Mouse (Mus musculus) lung, embryonic 16.5 days (tissue): ENCODE results near the gene Thnsl2. TPM values are rescaled to one million over a fixed set of nuclear protein-coding genes. Genes with fewer than 3 reads are reported as not detected.

Source experiments
- ATAC-seq: fragments of 200-750 bp; cut with Nextera tagmentation; 2 replicates; pipeline ENCODE4 v1.8.0; 2017; ENCODE audit warnings: low read depth, mild to moderate bottlenecking, moderate library complexity
- H3K27ac ChIP-seq: fragments of 300-500 bp; sonication (generic); 2 replicates; pipeline ENCODE4 v1.5.1; 2014; ENCODE audit warnings: mild to moderate bottlenecking, control low read depth, low read length
- H3K27me3 ChIP-seq: fragments of 300-500 bp; sonication (generic); 2 replicates; pipeline ENCODE4 v1.6.1; 2014; ENCODE audit warnings: low read depth, low read length, mixed read lengths; ENCODE audit not compliant: control insufficient read depth, insufficient read depth
- H3K36me3 ChIP-seq: fragments of 300-500 bp; sonication (generic); 2 replicates; pipeline ENCODE4 v1.6.1; 2014; ENCODE audit warnings: low read length; ENCODE audit not compliant: control insufficient read depth, insufficient read depth
- H3K4me1 ChIP-seq: fragments of 300-500 bp; sonication (generic); replicated peaks from 2 replicates; pipeline ENCODE4 v1.6.1; 2014; ENCODE audit warnings: low read length, mixed read lengths; ENCODE audit not compliant: control insufficient read depth, insufficient read depth
- H3K4me2 ChIP-seq: fragments of 300-500 bp; sonication (generic); 2 replicates; pipeline ENCODE4 v1.6.1; 2014; ENCODE audit warnings: low read depth, low read length, control low read depth
- H3K4me3 ChIP-seq: fragments of 300-500 bp; sonication (generic); 2 replicates; pipeline ENCODE4 v1.5.1; 2014; ENCODE audit warnings: mild to moderate bottlenecking, low read length, control low read depth
- H3K9ac ChIP-seq: fragments of 300-500 bp; sonication (generic); 2 replicates; pipeline ENCODE4 v1.6.1; 2014; ENCODE audit warnings: low read length, control low read depth
- H3K9me3 ChIP-seq: fragments of 300-500 bp; sonication (generic); 2 replicates; pipeline ENCODE4 v1.6.1; 2016; ENCODE audit warnings: low read length; ENCODE audit not compliant: control insufficient read depth
- WGBS: fragments of 180-500 bp; shearing (Covaris S2); extraction: QIAGEN DNeasy Blood & Tissue Kit; methylation state at CpG from one replicate; pipeline ENCODE4 v1.1.7; 2014; 5-methylcytosine and 5-hydroxymethylcytosine counted together
- polyA plus RNA-seq: library from polyadenylated mRNA; unstranded; fragments of >200 nt; fragmentation: Nextera tagmentation; extraction: Ambion mirVana; gene quantifications from 2 replicates; pipeline ENCODE4 v1.2.1, GENCODE M21; 2015

Gene Thnsl2
- polyA plus RNA-seq, 1 experiment from 2014 or later, result 8.8 TPM

- no peaks in the 10 kb centered on the region for H3K9me3 ChIP-seq
- H3K4me1 ChIP-seq, result peaks cover 4% of the 10 kb centered on the region
- H3K4me2 ChIP-seq, result no peak overlapping the region
- H3K9ac ChIP-seq, result no peak overlapping the region
- ATAC-seq, result no peak
- H3K27me3 ChIP-seq, result no peaks in the 10 kb centered on the region
- H3K27ac ChIP-seq, result no peak overlapping the region
- WGBS, result 60% methylated on average over 3 of the region's 3 CpGs
- H3K4me3 ChIP-seq, result no peak overlapping the region
- no peaks in the 10 kb centered on the region for H3K36me3 ChIP-seq
Observed at GRCm38 (mm10) chr6:71145288-71145989, 1.2 kb upstream of the Thnsl2 start.

- H3K4me1 ChIP-seq, result peaks cover 4% of the 10 kb centered on the region
- H3K27me3 ChIP-seq, result no peaks in the 10 kb centered on the region
- H3K4me3 ChIP-seq, result peak overlapping the region; percentile 66
- peak overlapping the region; percentile 76 for H3K4me2 ChIP-seq
- peak overlapping the region; percentile 77 for H3K9ac ChIP-seq
- WGBS, result under 1% methylated on average over 19 of the region's 19 CpGs
- no peaks in the 10 kb centered on the region for H3K9me3 ChIP-seq
- ATAC-seq, result peak; percentile 26
- peak overlapping the region; percentile 63 for H3K27ac ChIP-seq
- H3K36me3 ChIP-seq, result no peaks in the 10 kb centered on the region
Observed at GRCm38 (mm10) chr6:71143154-71143893, 915 bp downstream of the Thnsl2 start.

- H3K4me2 ChIP-seq, result no peak overlapping the region
- no peak overlapping the region for H3K27ac ChIP-seq
- no peak for ATAC-seq
- 88% methylated on average over 3 of the region's 3 CpGs for WGBS
- 0 out of 2 replicates have a peak, but pooled peaks cover 2% of the 10 kb centered on the region for H3K4me1 ChIP-seq
- H3K9me3 ChIP-seq, result no peaks in the 10 kb centered on the region
- H3K9ac ChIP-seq, result no peak overlapping the region
- H3K27me3 ChIP-seq, result no peaks in the 10 kb centered on the region
- no peak overlapping the region for H3K4me3 ChIP-seq
- H3K36me3 ChIP-seq, result no peaks in the 10 kb centered on the region
Observed at GRCm38 (mm10) chr6:71135031-71135430, 9.2 kb downstream of the Thnsl2 start.

- Histone ChIP-seq H3K27me3 (no peaks in the 10 kb centered on the region), H3K9ac (no peak overlapping the region), H3K4me2 (no peak overlapping the region), H3K9me3 (no peaks in the 10 kb centered on the region), H3K36me3 (no peaks in the 10 kb centered on the region), H3K27ac (no peak overlapping the region), H3K4me3 (no peak overlapping the region), H3K4me1 (0 out of 2 replicates have a peak, but pooled peaks cover 2% of the 10 kb centered on the region)
- 71% methylated on average over 11 of the region's 11 CpGs for WGBS
- ATAC-seq, result no peak
Observed at GRCm38 (mm10) chr6:71133559-71133958, 10.7 kb downstream of the Thnsl2 start.

GRCm38 (mm10) chr6:71131038-71131437 is 13.2 kb downstream of the Thnsl2 start:
- Histone ChIP-seq H3K9me3 (no peaks in the 10 kb centered on the region), H3K36me3 (no peaks in the 10 kb centered on the region)
- no peak for ATAC-seq

GRCm38 (mm10) chr6:71130269-71130668 is 14.0 kb downstream of the Thnsl2 start:
- ATAC-seq, result 0 out of 2 replicates have a peak, but pooled peaks have one; percentile 43
- no peak overlapping the region for H3K4me3 ChIP-seq
- no peaks in the 10 kb centered on the region for H3K36me3 ChIP-seq
- no peak overlapping the region for H3K27ac ChIP-seq
- WGBS, result 69% methylated on average over 1 of the region's 1 CpGs
- no peak overlapping the region for H3K9ac ChIP-seq
- H3K27me3 ChIP-seq, result no peaks in the 10 kb centered on the region
- H3K4me1 ChIP-seq, result 0 out of 2 replicates have a peak, but pooled peaks cover 2% of the 10 kb centered on the region
- no peak overlapping the region for H3K4me2 ChIP-seq
- H3K9me3 ChIP-seq, result no peaks in the 10 kb centered on the region

More at GRCm38 (mm10) chr6:71131038-71131437, 13.2 kb downstream of the Thnsl2 start:
- no peak overlapping the region for H3K27ac ChIP-seq
- 0 out of 2 replicates have a peak, but pooled peaks cover 2% of the 10 kb centered on the region for H3K4me1 ChIP-seq
- no peak overlapping the region for H3K9ac ChIP-seq
- no peak overlapping the region for H3K4me2 ChIP-seq
- H3K27me3 ChIP-seq, result no peaks in the 10 kb centered on the region
- no peak overlapping the region for H3K4me3 ChIP-seq

- Histone ChIP-seq H3K4me2 (no peak overlapping the region), H3K9ac (no peak overlapping the region), H3K36me3 (no peaks in the 10 kb centered on the region), H3K27me3 (no peaks in the 10 kb centered on the region), H3K9me3 (no peaks in the 10 kb centered on the region), H3K4me3 (no peak overlapping the region), H3K4me1 (no peaks in the 10 kb centered on the region), H3K27ac (no peak overlapping the region)
- 38% methylated on average over 4 of the region's 4 CpGs for WGBS
- ATAC-seq, result no peak
Observed at GRCm38 (mm10) chr6:71129071-71129470, 15.2 kb downstream of the Thnsl2 start.

- Histone ChIP-seq H3K4me2 (no peak overlapping the region), H3K27me3 (no peaks in the 10 kb centered on the region), H3K27ac (no peak overlapping the region), H3K9me3 (no peaks in the 10 kb centered on the region), H3K36me3 (no peaks in the 10 kb centered on the region), H3K4me1 (no peaks in the 10 kb centered on the region), H3K4me3 (no peak overlapping the region), H3K9ac (no peak overlapping the region)
- no peak for ATAC-seq
- 62% methylated on average over 3 of the region's 3 CpGs for WGBS
Observed at GRCm38 (mm10) chr6:71126290-71126689, 17.9 kb downstream of the Thnsl2 start.

GRCm38 (mm10) chr6:71125043-71125893 is 19.0 kb downstream of the Thnsl2 start:
- Histone ChIP-seq H3K9ac (no peak overlapping the region), H3K36me3 (no peaks in the 10 kb centered on the region), H3K4me3 (no peak overlapping the region), H3K27ac (no peak overlapping the region), H3K9me3 (no peaks in the 10 kb centered on the region), H3K4me1 (no peaks in the 10 kb centered on the region), H3K4me2 (no peak overlapping the region), H3K27me3 (no peaks in the 10 kb centered on the region)
- ATAC-seq, result peak; percentile 60
- WGBS, result 4% methylated on average over 3 of the region's 3 CpGs
